Mouse (Mus musculus) bone marrow macrophage, adult 2 months (primary cell): ENCODE results near the gene Nav1. TPM values are rescaled to one million over a fixed set of nuclear protein-coding genes. Genes with fewer than 3 reads are reported as not detected.
A peak's percentile ranks its signal among the peaks of the same experiment; 100 is the strongest.

Experiments used
- H3K27ac ChIP-seq: 2 replicates; pipeline ENCODE4 v1.5.1; 2012; ENCODE audit warnings: low read depth, low read length; ENCODE audit not compliant: insufficient read depth
- H3K4me1 ChIP-seq: 2 replicates; pipeline ENCODE4 v1.6.1; 2012; ENCODE audit warnings: low read length; ENCODE audit not compliant: control insufficient read depth, insufficient read depth
- H3K4me3 ChIP-seq: 2 replicates; pipeline ENCODE4 v1.5.1; 2012; ENCODE audit warnings: mild to moderate bottlenecking, low read length, moderate library complexity; ENCODE audit not compliant: insufficient read depth
- CTCF ChIP-seq: IDR thresholded peaks from 2 replicates; pipeline ENCODE4 v1.5.1; 2012; ENCODE audit warnings: low read depth, mild to moderate bottlenecking, low read length, moderate library complexity
- POLR2A ChIP-seq: IDR thresholded peaks from 2 replicates; pipeline ENCODE4 v1.6.1; 2012; ENCODE audit warnings: mild to moderate bottlenecking, low read depth, low read length, borderline replicate concordance
- polyA plus RNA-seq: library from polyadenylated mRNA; stranded (reverse); fragments of >200 nt; gene quantifications from 2 replicates; pipeline ENCODE4 v1.2.4, GENCODE M21; 2012; ENCODE audit not compliant: missing spikeins, insufficient read depth, insufficient read length

Nav1 gene
- polyA plus RNA-seq, result 80.6 and 81.3 TPM in 2 replicates

- Histone ChIP-seq H3K27ac (no peak within 1 kb of the TSS), H3K4me1 (peaks cover 10% of the 10 kb centered on the region; the same call in 1 of the 2 replicates), H3K4me3 (no peak within 1 kb of the TSS)
- TF ChIP-seq POLR2A, result no peak
- no peak for TF ChIP-seq CTCF
Measured at GRCm38 (mm10) chr1:135607019-135607418, at the start of gene Nav1. Gene Nav1 (minus strand): TSS chr1:135607295.

GRCm38 (mm10) chr1:135653909-135654308, 46.8 kb upstream of the Nav1 start:
- H3K4me1 ChIP-seq, result peaks cover 39% of the 10 kb centered on the region
- H3K4me3 ChIP-seq, result no peak overlapping the region
- H3K27ac ChIP-seq, result no peak overlapping the region

GRCm38 (mm10) chr1:135645459-135646195, 38.5 kb upstream of the Nav1 start:
- H3K4me1 ChIP-seq, result peaks cover 24% of the 10 kb centered on the region
- no peak for TF ChIP-seq CTCF
- TF ChIP-seq POLR2A, result no peak

More at GRCm38 (mm10) chr1:135653909-135654308, 46.8 kb upstream of the Nav1 start:
- TF ChIP-seq POLR2A (no peak), CTCF (no peak)

GRCm38 (mm10) chr1:135644110-135644509, 37.0 kb upstream of the Nav1 start:
- H3K4me3 ChIP-seq, result no peak overlapping the region
- H3K27ac ChIP-seq, result no peak overlapping the region
- H3K4me1 ChIP-seq, result peaks cover 33% of the 10 kb centered on the region
- TF ChIP-seq POLR2A, result no peak
- no peak for TF ChIP-seq CTCF

More at GRCm38 (mm10) chr1:135645459-135646195, 38.5 kb upstream of the Nav1 start:
- no peak overlapping the region for H3K4me3 ChIP-seq
- no peak overlapping the region for H3K27ac ChIP-seq

GRCm38 (mm10) chr1:135643691-135644090, 36.6 kb upstream of the Nav1 start:
- no peak for TF ChIP-seq CTCF
- no peak for TF ChIP-seq POLR2A
- H3K4me3 ChIP-seq, result no peak overlapping the region
- peaks cover 36% of the 10 kb centered on the region for H3K4me1 ChIP-seq
- no peak overlapping the region for H3K27ac ChIP-seq

- TF ChIP-seq CTCF (no peak), POLR2A (no peak)
- Histone ChIP-seq H3K27ac (peak overlapping the region; percentile 65), H3K4me1 (peaks cover 56% of the 10 kb centered on the region), H3K4me3 (no peak overlapping the region)
Measured at GRCm38 (mm10) chr1:135639853-135640252, 32.8 kb upstream of the Nav1 start.

GRCm38 (mm10) chr1:135639093-135639492, 32.0 kb upstream of the Nav1 start:
- H3K27ac ChIP-seq, result no peak overlapping the region
- peaks cover 60% of the 10 kb centered on the region for H3K4me1 ChIP-seq
- no peak overlapping the region for H3K4me3 ChIP-seq
- TF ChIP-seq POLR2A, result no peak
- no peak for TF ChIP-seq CTCF

GRCm38 (mm10) chr1:135637574-135638008, 30.5 kb upstream of the Nav1 start:
- H3K27ac ChIP-seq, result peak overlapping the region; percentile 34
- H3K4me3 ChIP-seq, result no peak overlapping the region
- peaks cover 66% of the 10 kb centered on the region for H3K4me1 ChIP-seq
- TF ChIP-seq CTCF (no peak), POLR2A (no peak)

- Histone ChIP-seq H3K4me3 (no peak overlapping the region), H3K27ac (no peak overlapping the region), H3K4me1 (peaks cover 74% of the 10 kb centered on the region)
- TF ChIP-seq CTCF (no peak), POLR2A (no peak)
Measured at GRCm38 (mm10) chr1:135636111-135636511, 29.0 kb upstream of the Nav1 start.

- Histone ChIP-seq H3K4me3 (no peak overlapping the region), H3K4me1 (peaks cover 80% of the 10 kb centered on the region), H3K27ac (no peak overlapping the region)
- no peak for TF ChIP-seq POLR2A
- no peak for TF ChIP-seq CTCF
Measured at GRCm38 (mm10) chr1:135635323-135636064, 28.4 kb upstream of the Nav1 start.
